Mouse (Mus musculus): ENCODE measurements around the gene Upk3bl.

GRCm38 (mm10) chr5:136007745-136008144 is 46.5 kb upstream of the Upk3bl start:
- TF ChIP-seq CTCF (conservative IDR thresholded peaks at IDR 0.05; ENCODE audit: low read length) (no peak), POU5F1 (IDR thresholded peaks at IDR 0.05; ENCODE audit: borderline replicate concordance, low read length) (no peak), NANOG (IDR thresholded peaks at IDR 0.05; ENCODE audit: borderline replicate concordance, low read length) (no peak)

Data from E14TG2a.4 (cell line).